Mouse (Mus musculus) hindbrain, postnatal 0 days (tissue): ENCODE results near the gene Foxo3. TPM values are rescaled to one million over a fixed set of nuclear protein-coding genes. Genes with fewer than 3 reads are reported as not detected.
A peak's percentile ranks its signal among the peaks of the same experiment; 100 is the strongest.

Experiments
- ATAC-seq: fragments of 200-750 bp; cut with Nextera tagmentation; 2 replicates; pipeline ENCODE4 v1.8.0; 2017; ENCODE audit warnings: mild to moderate bottlenecking, moderate TSS enrichment, moderate library complexity
- DNase-seq: peaks from one replicate; pipeline ENCODE4 v3.0.0-alpha.2; 2015; ENCODE audit warnings: low spot score
- H3K27ac ChIP-seq: fragments of 300-500 bp; sonication (generic); 2 replicates; pipeline ENCODE4 v1.5.1; 2014; ENCODE audit warnings: mild to moderate bottlenecking
- H3K27me3 ChIP-seq: fragments of 300-500 bp; sonication (generic); 2 replicates; pipeline ENCODE4 v1.6.1; 2014; ENCODE audit warnings: low read length, mixed read lengths; ENCODE audit not compliant: insufficient read depth
- H3K36me3 ChIP-seq: fragments of 300-500 bp; sonication (generic); 2 replicates; pipeline ENCODE4 v1.6.1; 2014; ENCODE audit warnings: low read length, mixed read lengths; ENCODE audit not compliant: insufficient read depth
- H3K4me1 ChIP-seq: fragments of 300-500 bp; sonication (generic); 2 replicates; pipeline ENCODE4 v1.6.1; 2014; ENCODE audit warnings: antibody characterized with exemption, low read length, mixed read lengths; ENCODE audit not compliant: insufficient read depth
- H3K4me2 ChIP-seq: fragments of 300-500 bp; sonication (generic); 2 replicates; pipeline ENCODE4 v1.6.1; 2014; ENCODE audit warnings: low read depth, mild to moderate bottlenecking, low read length, moderate library complexity, mixed read lengths
- H3K4me3 ChIP-seq: fragments of 300-500 bp; sonication (generic); 2 replicates; pipeline ENCODE4 v1.5.1; 2014; ENCODE audit warnings: low read length
- H3K9ac ChIP-seq: fragments of 300-500 bp; sonication (generic); replicated peaks from 2 replicates; pipeline ENCODE4 v1.6.1; 2014; ENCODE audit warnings: mild to moderate bottlenecking, low read length, moderate library complexity, mixed read lengths
- H3K9me3 ChIP-seq: fragments of 300-500 bp; sonication (generic); 2 replicates; pipeline ENCODE4 v1.6.1; 2016; ENCODE audit warnings: low read length, mixed read lengths
- CTCF ChIP-seq: IDR thresholded peaks from 2 replicates; pipeline ENCODE4 v1.5.1; 2016; ENCODE audit warnings: antibody characterized with exemption, control low read depth, low read depth
- WGBS: fragments of 180-500 bp; shearing (Covaris S2); extraction: QIAGEN DNeasy Blood & Tissue Kit; methylation state at CpG from one replicate; pipeline ENCODE4 v1.1.7; 2014; 5-methylcytosine and 5-hydroxymethylcytosine counted together
- polyA plus RNA-seq: library from polyadenylated mRNA; unstranded; fragments of >200 nt; fragmentation: Nextera tagmentation; extraction: Ambion mirVana; gene quantifications from 2 replicates; pipeline ENCODE4 v1.2.1, GENCODE M21; 2015
- total RNA-seq: library from RNA; depleted of rRNA; stranded (reverse); fragments of >200 nt; gene quantifications from 2 replicates; pipeline ENCODE4 v1.2.3, GENCODE M21; 2014

The Foxo3 gene
- total and polyA plus RNA-seq, 2 experiments from 2014 or later, result 8.6 to 54.7 TPM

GRCm38 (mm10) chr10:42203321-42204155, 73.0 kb downstream of the Foxo3 start:
- DNase-seq (no peak), ATAC-seq (no peak)
- Histone ChIP-seq H3K27ac (no peak overlapping the region), H3K27me3 (no peaks in the 10 kb centered on the region), H3K9ac (no peak overlapping the region), H3K4me1 (peaks cover 4% of the 10 kb centered on the region; the same call in 1 of the 2 replicates), H3K4me2 (no peak overlapping the region), H3K36me3 (no peaks in the 10 kb centered on the region), H3K4me3 (no peak overlapping the region), H3K9me3 (no peaks in the 10 kb centered on the region)
- no peak for TF ChIP-seq CTCF
- 63% methylated on average over 18 of the region's 18 CpGs for WGBS

GRCm38 (mm10) chr10:42202561-42202960, 74.0 kb downstream of the Foxo3 start:
- no peaks in the 10 kb centered on the region for H3K27me3 ChIP-seq
- no peak overlapping the region for H3K9ac ChIP-seq
- no peak overlapping the region for H3K4me2 ChIP-seq
- DNase-seq (no peak), ATAC-seq (no peak)
- no peak for TF ChIP-seq CTCF
- WGBS, result 75% methylated on average over 8 of the region's 8 CpGs
- H3K9me3 ChIP-seq, result no peaks in the 10 kb centered on the region
- peaks cover 4% of the 10 kb centered on the region; the same call in 1 of the 2 replicates for H3K4me1 ChIP-seq
- no peak overlapping the region for H3K27ac ChIP-seq
- no peak overlapping the region for H3K4me3 ChIP-seq
- H3K36me3 ChIP-seq, result peaks cover 1% of the 10 kb centered on the region; the same call in 1 of the 2 replicates

- H3K27me3 ChIP-seq, result no peaks in the 10 kb centered on the region
- no peak overlapping the region for H3K4me3 ChIP-seq
- no peak for TF ChIP-seq CTCF
- H3K9ac ChIP-seq, result no peak overlapping the region
- no peak overlapping the region for H3K4me2 ChIP-seq
- peaks cover 20% of the 10 kb centered on the region; the same call in 1 of the 2 replicates for H3K36me3 ChIP-seq
- DNase-seq (peak; percentile 49), ATAC-seq (peak; percentile 54; the same call in 1 of the 2 replicates)
- no peak overlapping the region for H3K27ac ChIP-seq
- H3K9me3 ChIP-seq, result no peaks in the 10 kb centered on the region
- no peaks in the 10 kb centered on the region for H3K4me1 ChIP-seq
- 58% methylated on average over 3 of the region's 3 CpGs for WGBS
Observed at GRCm38 (mm10) chr10:42199472-42199871, 77.1 kb downstream of the Foxo3 start.

GRCm38 (mm10) chr10:42198682-42199081, 77.9 kb downstream of the Foxo3 start:
- no peak for DNase-seq
- WGBS, result 73% methylated on average over 3 of the region's 3 CpGs
- Histone ChIP-seq H3K9ac (no peak overlapping the region), H3K4me1 (no peaks in the 10 kb centered on the region), H3K4me2 (no peak overlapping the region), H3K4me3 (no peak overlapping the region), H3K27ac (no peak overlapping the region), H3K36me3 (peaks cover 20% of the 10 kb centered on the region; the same call in 1 of the 2 replicates), H3K27me3 (no peaks in the 10 kb centered on the region), H3K9me3 (no peaks in the 10 kb centered on the region)
- no peak for TF ChIP-seq CTCF
- ATAC-seq, result no peak

- no peak for DNase-seq
- Histone ChIP-seq H3K27me3 (no peaks in the 10 kb centered on the region), H3K36me3 (peaks cover 20% of the 10 kb centered on the region; the same call in 1 of the 2 replicates), H3K9me3 (no peaks in the 10 kb centered on the region), H3K27ac (no peak overlapping the region), H3K4me1 (0 out of 2 replicates have a peak, but pooled peaks cover 4% of the 10 kb centered on the region), H3K4me2 (no peak overlapping the region), H3K4me3 (no peak overlapping the region), H3K9ac (no peak overlapping the region)
- ATAC-seq, result no peak
- 92% methylated on average over 6 of the region's 6 CpGs for WGBS
- no peak for TF ChIP-seq CTCF
Observed at GRCm38 (mm10) chr10:42194784-42195183, 81.8 kb downstream of the Foxo3 start.

- peaks cover 20% of the 10 kb centered on the region; the same call in 1 of the 2 replicates for H3K36me3 ChIP-seq
- H3K27me3 ChIP-seq, result no peaks in the 10 kb centered on the region
- no peak overlapping the region for H3K9ac ChIP-seq
- TF ChIP-seq CTCF, result no peak
- H3K4me2 ChIP-seq, result no peak overlapping the region
- H3K4me1 ChIP-seq, result 0 out of 2 replicates have a peak, but pooled peaks cover 8% of the 10 kb centered on the region
- no peak for DNase-seq
- H3K27ac ChIP-seq, result no peak overlapping the region
- no peaks in the 10 kb centered on the region for H3K9me3 ChIP-seq
- H3K4me3 ChIP-seq, result no peak overlapping the region
- ATAC-seq, result no peak
- WGBS, result 82% methylated on average over 4 of the region's 4 CpGs
Observed at GRCm38 (mm10) chr10:42193981-42194380, 82.6 kb downstream of the Foxo3 start.

GRCm38 (mm10) chr10:42192951-42193350, 83.6 kb downstream of the Foxo3 start:
- peaks cover 20% of the 10 kb centered on the region; the same call in 1 of the 2 replicates for H3K36me3 ChIP-seq
- TF ChIP-seq CTCF, result no peak
- H3K4me2 ChIP-seq, result no peak overlapping the region
- ATAC-seq (no peak), DNase-seq (no peak)
- H3K4me1 ChIP-seq, result peaks cover 16% of the 10 kb centered on the region
- no peak overlapping the region for H3K27ac ChIP-seq
- WGBS, result 25% methylated on average over 6 of the region's 6 CpGs
- H3K4me3 ChIP-seq, result no peak overlapping the region
- no peak overlapping the region for H3K9ac ChIP-seq
- H3K27me3 ChIP-seq, result no peaks in the 10 kb centered on the region
- H3K9me3 ChIP-seq, result no peaks in the 10 kb centered on the region
